Mouse (Mus musculus) brain, embryonic 14.5 days (tissue): ENCODE data around the gene Slc16a14.

ENCODE experiments used
- CTCF ChIP-seq: fragments of 200-500 bp; IDR thresholded peaks from 2 replicates; pipeline ENCODE4 v1.5.1; 2012; ENCODE audit warnings: inconsistent platforms, mild to moderate bottlenecking, moderate library complexity, borderline replicate concordance; ENCODE audit not compliant: insufficient read depth, insufficient read length; ENCODE audit errors: extremely low read depth
- POLR2A ChIP-seq: fragments of 200-500 bp; IDR thresholded peaks from 2 replicates; pipeline ENCODE4 v1.6.1; 2012; ENCODE audit warnings: mild to moderate bottlenecking, inconsistent platforms, borderline replicate concordance; ENCODE audit not compliant: poor library complexity, insufficient read depth, insufficient read length, severe bottlenecking; ENCODE audit errors: extremely low read depth

DNA sequence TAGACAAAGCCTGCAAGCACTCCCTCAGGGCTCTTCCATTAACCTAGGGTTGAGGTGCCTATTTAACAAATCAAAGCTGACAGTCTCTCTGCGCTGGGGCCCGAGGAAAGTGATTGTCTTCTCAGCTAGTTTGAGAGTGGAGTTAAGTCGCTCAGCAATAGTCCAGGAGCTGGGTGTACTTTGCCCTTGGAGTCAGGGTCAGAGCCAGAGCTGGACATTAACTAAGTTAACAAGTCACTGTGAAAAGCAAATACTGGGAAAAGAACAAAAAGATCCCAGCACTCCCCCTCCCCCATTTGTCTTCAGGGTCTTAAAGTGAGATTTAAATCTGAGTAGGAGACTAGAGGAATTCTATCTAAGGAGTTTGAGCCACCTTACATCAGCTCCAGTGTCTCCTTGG is 62.8 kb downstream of the Slc16a14 start:
- no peak for TF ChIP-seq POLR2A
- no peak for TF ChIP-seq CTCF
